Mouse (Mus musculus): ENCODE results near the gene Pir. TPM values are rescaled to one million over a fixed set of nuclear protein-coding genes. Genes with fewer than 3 reads are reported as not detected.

Gene Pir
- polyA plus RNA-seq, 1 experiment from 2014 or later, result 6.2 TPM

DNA sequence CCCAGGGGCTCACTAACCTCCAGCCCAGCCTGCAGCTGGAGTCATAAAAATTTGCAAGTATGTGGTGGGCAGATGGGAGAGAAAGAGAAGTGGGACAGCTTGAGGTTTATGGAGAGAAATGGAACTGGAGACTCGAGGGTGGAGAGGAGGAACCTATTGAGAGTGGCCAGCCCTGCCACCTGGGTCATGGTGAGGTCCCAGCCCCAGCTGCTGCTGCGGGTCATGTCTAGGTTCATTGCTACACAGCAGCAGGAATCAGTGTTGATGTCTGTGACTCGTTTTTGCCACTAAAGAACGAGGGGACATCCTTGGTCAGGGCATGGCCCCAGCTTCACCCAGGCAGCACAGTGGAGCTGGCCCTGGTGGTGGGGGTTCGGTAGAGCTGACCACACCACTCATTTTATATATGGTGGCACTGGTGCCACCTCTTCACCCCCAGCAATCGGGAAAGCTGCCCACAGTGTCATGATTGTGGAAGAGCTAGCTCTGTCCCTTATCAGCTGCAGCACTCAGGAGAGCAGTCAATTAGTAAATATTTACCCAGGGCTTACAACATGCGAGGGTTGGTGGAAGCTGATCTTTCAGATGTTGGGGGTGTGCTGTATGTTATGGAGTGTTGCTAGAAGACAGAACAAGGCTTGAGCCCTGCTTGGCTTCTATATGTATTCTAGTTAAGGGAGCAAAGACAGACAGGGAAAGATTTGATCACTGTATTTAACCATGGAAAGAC is 11.9 kb downstream of the Pir start:
- ATAC-seq (ENCODE audit: low FRiP score, low read depth), result no peak
- WGBS, result 73% methylated on average over 7 of the region's 7 CpGs
- no peak overlapping the region for H3K27ac ChIP-seq (replicated peaks)

DNA sequence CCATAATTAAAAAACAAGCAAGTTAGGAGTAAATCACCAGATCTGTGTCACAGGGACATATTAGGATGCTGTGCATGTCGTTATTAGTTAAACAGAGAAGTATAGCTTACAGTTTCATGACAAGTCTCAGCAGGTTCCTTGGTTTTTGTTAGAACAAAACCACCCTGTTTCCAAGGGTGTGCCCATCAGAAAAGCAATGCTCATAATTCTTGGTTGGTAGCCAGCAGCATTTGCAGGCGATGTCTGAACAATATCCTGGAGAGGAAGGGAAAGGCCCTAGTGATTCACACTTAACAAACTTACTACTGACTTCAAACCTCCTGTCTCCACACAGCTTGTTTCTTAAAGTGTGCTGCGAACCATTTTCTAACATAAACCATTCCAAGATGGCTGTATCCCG is 14.6 kb downstream of the Pir start:
- no peak overlapping the region for H3K4me3 ChIP-seq
- 91% methylated on average over 4 of the region's 4 CpGs for WGBS
- no peak overlapping the region for H3K4me2 ChIP-seq (replicated peaks)
- no peaks in the 10 kb centered on the region for H3K9me3 ChIP-seq
- no peaks in the 10 kb centered on the region for H3K4me1 ChIP-seq
- H3K27ac ChIP-seq (replicated peaks), result no peak overlapping the region
- H3K9ac ChIP-seq (replicated peaks), result no peak overlapping the region
- H3K36me3 ChIP-seq, result no peaks in the 10 kb centered on the region
- peaks cover 4% of the 10 kb centered on the region for H3K27me3 ChIP-seq
- ATAC-seq (ENCODE audit: low FRiP score, low read depth), result no peak

More for the DNA sequence above, 11.9 kb downstream of the Pir start:
- H3K9ac ChIP-seq (replicated peaks), result no peak overlapping the region
- H3K9me3 ChIP-seq, result no peaks in the 10 kb centered on the region
- no peaks in the 10 kb centered on the region for H3K4me1 ChIP-seq
- peaks cover 4% of the 10 kb centered on the region for H3K27me3 ChIP-seq
- H3K4me3 ChIP-seq, result no peak overlapping the region
- H3K4me2 ChIP-seq (replicated peaks), result no peak overlapping the region
- H3K36me3 ChIP-seq, result no peaks in the 10 kb centered on the region

DNA sequence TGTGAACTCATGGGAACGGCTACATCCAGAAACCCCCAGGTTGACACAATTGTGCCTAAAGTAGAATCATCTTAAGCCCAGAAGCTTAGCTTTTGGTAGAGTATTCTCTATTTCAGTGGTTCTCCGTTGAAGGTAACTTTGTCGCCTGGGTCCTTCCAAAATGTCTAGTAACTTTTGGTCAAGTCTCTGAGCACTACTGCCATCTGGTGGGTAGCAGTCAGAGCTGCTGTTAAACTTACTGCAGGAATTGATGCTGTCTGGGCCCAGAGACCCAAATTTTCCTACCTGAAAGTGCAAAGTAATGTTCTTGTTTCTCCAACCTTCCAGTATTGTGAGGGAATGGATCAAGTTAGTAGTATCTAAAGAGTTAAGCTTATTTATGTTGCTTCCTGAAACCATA is 17.9 kb downstream of the Pir start:
- no peak for ATAC-seq (ENCODE audit: low FRiP score, low read depth)
- 56% methylated on average over 3 of the region's 3 CpGs for WGBS
- Histone ChIP-seq H3K9ac (replicated peaks) (no peak overlapping the region), H3K4me1 (no peaks in the 10 kb centered on the region), H3K36me3 (no peaks in the 10 kb centered on the region), H3K27ac (replicated peaks) (no peak overlapping the region), H3K4me2 (replicated peaks) (no peak overlapping the region), H3K4me3 (no peak overlapping the region), H3K9me3 (no peaks in the 10 kb centered on the region), H3K27me3 (no peaks in the 10 kb centered on the region; the same call in 1 of the 2 replicates)

DNA sequence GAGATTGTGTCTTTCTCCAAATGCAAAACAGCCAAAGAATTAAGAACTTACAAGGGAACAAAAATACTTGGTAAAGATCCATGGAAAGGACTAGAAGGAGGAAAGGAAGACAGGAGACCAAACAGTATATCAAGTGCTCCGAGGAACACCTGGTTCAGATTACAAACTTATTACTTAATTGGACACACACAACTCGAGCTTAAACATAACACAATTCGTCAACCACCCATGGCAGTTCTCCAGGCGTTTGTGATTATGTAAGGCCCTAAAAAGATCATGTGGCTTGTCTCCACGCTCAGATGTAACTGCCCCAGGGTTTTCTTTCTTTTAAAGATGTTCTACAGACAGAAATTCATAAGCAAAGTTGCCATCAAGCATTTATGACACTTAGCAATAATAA is 22.0 kb downstream of the Pir start:
- 68% methylated on average over 5 of the region's 5 CpGs for WGBS
- H3K9ac ChIP-seq (replicated peaks), result no peak overlapping the region
- H3K4me3 ChIP-seq, result no peak overlapping the region
- H3K27me3 ChIP-seq, result peaks cover under 1% of the 10 kb centered on the region; the same call in 1 of the 2 replicates
- H3K4me2 ChIP-seq (replicated peaks), result no peak overlapping the region
- H3K9me3 ChIP-seq, result no peaks in the 10 kb centered on the region
- no peaks in the 10 kb centered on the region for H3K36me3 ChIP-seq
- H3K4me1 ChIP-seq, result no peaks in the 10 kb centered on the region
- no peak overlapping the region for H3K27ac ChIP-seq (replicated peaks)
- ATAC-seq (ENCODE audit: low FRiP score, low read depth), result no peak

DNA sequence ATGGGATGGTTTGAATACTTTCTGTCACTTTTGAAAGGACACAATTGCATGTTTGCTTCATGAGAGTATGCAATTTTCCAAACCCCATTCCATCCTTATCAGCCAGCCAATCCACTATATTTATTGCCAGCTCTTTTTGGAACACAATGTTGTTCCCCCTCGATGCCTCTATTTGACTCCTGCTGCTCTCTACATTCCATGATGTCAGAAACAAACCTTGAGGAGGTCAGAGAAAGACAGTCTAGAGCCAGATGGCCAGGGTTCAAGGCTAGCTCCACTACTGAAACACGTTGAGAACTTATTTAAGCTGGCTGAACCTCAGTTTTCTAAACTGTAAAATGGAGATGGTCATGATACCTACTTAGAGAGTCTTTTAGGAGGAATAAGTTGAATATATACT is 37.1 kb downstream of the Pir start:
- H3K4me3 ChIP-seq, result no peak overlapping the region
- H3K9me3 ChIP-seq, result no peaks in the 10 kb centered on the region
- no peak overlapping the region for H3K9ac ChIP-seq (replicated peaks)
- no peaks in the 10 kb centered on the region; the same call in 1 of the 2 replicates for H3K27me3 ChIP-seq
- H3K4me2 ChIP-seq (replicated peaks), result no peak overlapping the region
- 82% methylated on average over 2 of the region's 2 CpGs for WGBS
- H3K36me3 ChIP-seq, result no peaks in the 10 kb centered on the region
- no peak for ATAC-seq (ENCODE audit: low FRiP score, low read depth)
- H3K4me1 ChIP-seq, result no peaks in the 10 kb centered on the region
- no peak overlapping the region for H3K27ac ChIP-seq (replicated peaks)

DNA sequence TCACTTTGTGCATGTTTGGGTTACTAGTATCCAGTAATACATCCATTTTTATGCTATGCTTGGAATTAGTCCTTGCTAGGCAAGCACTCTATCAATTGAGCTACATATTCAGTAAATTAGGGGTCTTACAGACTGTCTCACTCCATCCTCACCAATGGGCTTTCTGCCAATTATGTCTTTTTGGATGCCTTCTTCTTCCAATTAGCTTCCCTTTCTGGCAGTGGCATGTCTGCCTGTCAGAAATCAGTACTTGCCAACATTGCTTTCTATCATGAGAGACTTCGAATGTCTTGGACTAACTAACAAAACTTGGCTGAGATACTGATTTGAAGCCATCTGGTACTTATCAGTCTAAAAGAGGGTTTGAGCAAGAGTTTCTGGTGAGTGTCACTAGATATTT is 44.7 kb downstream of the Pir start:
- H3K4me1 ChIP-seq, result no peaks in the 10 kb centered on the region
- no peak overlapping the region for H3K4me2 ChIP-seq (replicated peaks)
- no peak for ATAC-seq (ENCODE audit: low FRiP score, low read depth)
- H3K9ac ChIP-seq (replicated peaks), result no peak overlapping the region
- H3K4me3 ChIP-seq, result no peak overlapping the region
- H3K27me3 ChIP-seq, result peaks cover 6% of the 10 kb centered on the region
- no peaks in the 10 kb centered on the region for H3K36me3 ChIP-seq
- H3K27ac ChIP-seq (replicated peaks), result no peak overlapping the region
- H3K9me3 ChIP-seq, result no peaks in the 10 kb centered on the region
- 82% methylated on average over 1 of the region's 1 CpGs for WGBS

DNA sequence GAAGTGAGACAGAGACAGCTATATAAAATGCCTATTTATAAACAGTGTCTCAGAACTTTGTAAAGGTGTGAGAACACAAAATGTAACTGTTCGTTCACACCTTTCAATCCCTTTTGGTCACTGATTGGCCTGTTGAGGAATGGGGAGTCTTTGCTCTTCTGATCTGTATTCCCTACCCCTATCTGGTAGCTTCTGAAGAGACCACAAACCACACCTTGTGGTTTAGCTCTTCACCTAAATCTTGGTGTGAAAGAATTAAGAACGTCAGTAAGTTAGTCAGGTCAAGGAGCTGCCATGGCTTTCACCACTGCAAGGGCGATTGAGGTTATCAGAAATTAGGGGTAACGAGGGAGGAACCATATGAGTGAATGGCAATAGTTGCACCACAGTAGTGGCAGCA is 49.4 kb downstream of the Pir start:
- WGBS, result 90% methylated on average over 4 of the region's 4 CpGs
- Histone ChIP-seq H3K4me1 (no peaks in the 10 kb centered on the region), H3K4me3 (no peak overlapping the region), H3K4me2 (replicated peaks) (no peak overlapping the region), H3K9me3 (no peaks in the 10 kb centered on the region), H3K9ac (replicated peaks) (no peak overlapping the region), H3K27ac (replicated peaks) (no peak overlapping the region), H3K36me3 (no peaks in the 10 kb centered on the region), H3K27me3 (no peaks in the 10 kb centered on the region; the same call in 1 of the 2 replicates)
- no peak for ATAC-seq (ENCODE audit: low FRiP score, low read depth)

DNA sequence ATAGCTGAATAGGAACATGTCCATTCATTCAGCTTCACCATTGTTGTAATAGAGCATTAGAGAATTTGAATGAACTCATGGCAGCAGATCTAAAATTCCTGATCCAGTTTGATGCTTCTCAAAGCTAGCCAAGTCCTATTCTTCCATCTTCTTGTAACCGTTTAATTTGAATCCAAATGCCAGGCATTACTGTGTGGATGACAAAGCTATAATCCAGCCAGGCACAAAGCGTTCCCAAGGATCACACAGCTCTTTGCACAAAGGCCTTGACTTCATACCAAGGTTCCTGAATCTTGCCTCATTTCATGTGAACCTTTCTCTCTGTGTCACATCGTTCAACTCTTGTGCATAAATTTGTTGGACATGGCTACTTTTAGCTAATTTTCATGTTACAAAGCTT is 50.9 kb downstream of the Pir start:
- Histone ChIP-seq H3K27ac (replicated peaks) (no peak overlapping the region), H3K4me3 (no peak overlapping the region), H3K9me3 (no peaks in the 10 kb centered on the region), H3K4me1 (no peaks in the 10 kb centered on the region), H3K27me3 (no peaks in the 10 kb centered on the region; the same call in 1 of the 2 replicates), H3K36me3 (no peaks in the 10 kb centered on the region), H3K9ac (replicated peaks) (no peak overlapping the region), H3K4me2 (replicated peaks) (no peak overlapping the region)
- no peak for ATAC-seq (ENCODE audit: low FRiP score, low read depth)
- 63% methylated on average over 3 of the region's 3 CpGs for WGBS

DNA sequence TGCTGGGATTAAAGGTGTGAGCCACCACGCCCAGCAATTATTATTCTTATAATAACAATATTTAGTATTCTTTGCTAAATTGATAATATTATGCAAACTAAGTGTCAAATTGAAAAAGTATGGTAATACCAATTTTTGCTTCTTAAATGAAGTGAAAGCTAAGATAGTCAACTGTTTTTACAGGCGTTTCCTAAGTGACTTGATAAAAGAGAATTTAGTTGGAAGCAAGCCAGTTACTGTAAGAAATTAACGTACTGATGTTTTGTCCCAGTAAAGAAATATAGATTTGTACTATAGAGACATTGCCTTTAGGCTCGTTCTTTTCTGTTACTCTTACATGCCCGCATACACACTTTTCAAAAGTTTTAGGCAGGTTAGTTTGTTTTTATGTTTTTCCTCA is 53.3 kb downstream of the Pir start:
- Histone ChIP-seq H3K4me2 (replicated peaks) (no peak overlapping the region), H3K4me3 (no peak overlapping the region), H3K9ac (replicated peaks) (no peak overlapping the region), H3K36me3 (no peaks in the 10 kb centered on the region), H3K9me3 (no peaks in the 10 kb centered on the region), H3K27ac (replicated peaks) (no peak overlapping the region), H3K27me3 (no peaks in the 10 kb centered on the region; the same call in 1 of the 2 replicates), H3K4me1 (no peaks in the 10 kb centered on the region)
- no peak for ATAC-seq (ENCODE audit: low FRiP score, low read depth)
- WGBS, result 90% methylated on average over 5 of the region's 5 CpGs

DNA sequence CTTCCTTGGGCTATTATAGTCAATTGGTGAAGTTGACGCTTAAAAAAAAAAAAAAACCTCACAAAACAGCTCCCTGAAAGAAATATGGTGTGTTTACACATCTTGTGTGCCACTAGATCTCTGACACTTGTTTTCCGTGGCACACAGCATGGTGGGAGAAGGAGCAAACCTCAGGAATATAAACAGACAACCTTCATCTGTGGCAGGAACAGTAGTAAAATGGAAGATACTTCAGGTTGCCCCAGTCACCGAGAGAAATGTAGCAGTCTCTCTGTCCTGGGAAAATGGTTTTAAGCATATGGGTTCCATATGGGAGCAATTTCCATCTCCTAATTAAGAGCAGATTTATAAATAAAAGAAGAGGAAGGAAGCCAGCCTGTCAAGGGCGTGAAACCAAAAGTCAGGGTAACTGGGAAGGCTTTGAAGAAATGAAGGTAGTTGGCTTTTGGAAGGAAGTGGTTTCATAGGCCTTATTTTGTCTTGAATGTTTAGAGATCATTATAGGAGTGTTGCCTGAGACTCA is 54.3 kb downstream of the Pir start:
- Histone ChIP-seq H3K4me2 (replicated peaks) (no peak overlapping the region), H3K4me3 (no peak overlapping the region), H3K4me1 (no peaks in the 10 kb centered on the region), H3K27me3 (no peaks in the 10 kb centered on the region), H3K36me3 (no peaks in the 10 kb centered on the region), H3K9me3 (no peaks in the 10 kb centered on the region), H3K9ac (replicated peaks) (no peak overlapping the region), H3K27ac (replicated peaks) (no peak overlapping the region)
- ATAC-seq (ENCODE audit: low FRiP score, low read depth), result no peak
- 69% methylated on average over 4 of the region's 4 CpGs for WGBS

DNA sequence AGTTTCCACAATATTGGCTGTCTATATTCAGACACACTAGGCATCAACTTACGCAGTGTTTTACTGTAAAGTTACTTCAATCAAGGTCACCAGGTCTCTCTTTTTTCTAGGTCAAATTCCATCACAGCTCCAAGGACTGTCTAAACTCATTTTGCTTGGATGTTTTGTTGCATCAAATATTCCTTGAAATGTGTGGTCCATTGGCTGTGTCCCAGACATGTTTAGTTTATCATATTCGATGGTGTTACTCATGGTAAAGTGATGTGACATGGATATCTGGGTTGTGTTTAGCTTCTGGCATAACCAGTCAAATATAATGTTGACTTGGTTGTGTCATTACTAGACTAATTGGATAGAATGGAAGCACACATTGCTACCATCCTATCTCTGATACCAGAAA is 61.2 kb downstream of the Pir start:
- Histone ChIP-seq H3K9ac (replicated peaks) (no peak overlapping the region), H3K27me3 (no peaks in the 10 kb centered on the region; the same call in none of the 2 replicates), H3K36me3 (no peaks in the 10 kb centered on the region), H3K9me3 (no peaks in the 10 kb centered on the region), H3K4me2 (replicated peaks) (no peak overlapping the region), H3K4me3 (no peak overlapping the region), H3K27ac (replicated peaks) (no peak overlapping the region), H3K4me1 (no peaks in the 10 kb centered on the region)
- no peak for ATAC-seq (ENCODE audit: low FRiP score, low read depth)
- 90% methylated on average over 2 of the region's 2 CpGs for WGBS

DNA sequence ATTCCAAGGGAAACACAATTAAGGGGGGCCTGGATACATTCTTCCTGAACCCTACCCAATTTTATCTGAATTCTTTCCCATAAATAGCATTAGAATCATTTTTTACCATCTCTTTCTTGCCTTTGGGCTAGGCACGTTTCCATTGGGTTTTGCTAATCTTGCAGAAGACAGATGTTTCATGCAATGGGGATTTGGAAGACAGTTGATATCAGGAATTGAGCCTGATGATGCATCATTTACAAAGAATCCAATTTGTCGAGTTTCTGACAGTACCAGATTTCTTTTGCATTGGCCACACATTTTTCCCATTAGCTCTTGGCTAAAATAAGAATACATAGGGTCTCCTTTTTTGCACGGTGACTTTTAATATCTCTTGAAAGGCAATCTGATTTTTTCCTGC is 61.6 kb downstream of the Pir start:
- Histone ChIP-seq H3K4me3 (no peak overlapping the region), H3K27ac (replicated peaks) (no peak overlapping the region), H3K9ac (replicated peaks) (no peak overlapping the region), H3K4me1 (no peaks in the 10 kb centered on the region), H3K27me3 (no peaks in the 10 kb centered on the region; the same call in none of the 2 replicates), H3K9me3 (no peaks in the 10 kb centered on the region), H3K4me2 (replicated peaks) (no peak overlapping the region), H3K36me3 (no peaks in the 10 kb centered on the region)
- 73% methylated on average over 3 of the region's 3 CpGs for WGBS
- ATAC-seq (ENCODE audit: low FRiP score, low read depth), result no peak

DNA sequence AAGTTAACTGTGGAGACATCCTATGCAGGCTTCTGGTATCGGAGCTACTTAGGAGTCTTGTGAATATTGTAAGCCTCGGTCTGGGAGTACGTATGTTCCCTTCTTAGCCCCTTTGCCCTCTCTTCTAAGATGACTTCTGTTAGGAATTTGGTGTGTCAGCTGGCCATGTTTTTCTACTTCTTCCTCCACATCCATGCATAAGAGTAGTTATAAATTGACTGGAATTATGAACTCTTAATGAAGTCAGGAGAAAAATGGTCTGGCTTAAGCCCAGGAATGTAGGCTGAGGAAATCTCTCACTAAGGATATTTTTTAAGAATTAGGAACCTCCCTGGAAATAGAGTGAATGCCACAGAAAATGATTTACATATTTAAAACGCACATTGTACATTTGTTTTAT is 69.4 kb downstream of the Pir start:
- Histone ChIP-seq H3K4me3 (no peak overlapping the region), H3K4me1 (no peaks in the 10 kb centered on the region), H3K9ac (replicated peaks) (no peak overlapping the region), H3K4me2 (replicated peaks) (no peak overlapping the region), H3K36me3 (no peaks in the 10 kb centered on the region), H3K9me3 (no peaks in the 10 kb centered on the region), H3K27ac (replicated peaks) (no peak overlapping the region), H3K27me3 (no peaks in the 10 kb centered on the region)
- ATAC-seq (ENCODE audit: low FRiP score, low read depth), result no peak
- 94% methylated on average over 4 of the region's 4 CpGs for WGBS
